Mouse (Mus musculus) heart, adult 18-20 months (tissue): ENCODE measurements around the gene Chst15. TPM values are rescaled to one million over a fixed set of nuclear protein-coding genes. Genes with fewer than 3 reads are reported as not detected.

ENCODE experiments used
- DNase-seq, 2 experiments: peaks; one replicate each; pipeline ENCODE4 v3.0.0; 2021 to 2022; ENCODE audit warnings: mixed read lengths in 1 of 2
- total RNA-seq, 2 experiments: library from RNA; stranded (reverse); gene quantifications; 2 replicates each; pipeline ENCODE4 v1.2.3; 2021

Chst15 gene
- total RNA-seq, 2 experiments from 2014 or later, result 6.0 to 9.3 TPM

DNA sequence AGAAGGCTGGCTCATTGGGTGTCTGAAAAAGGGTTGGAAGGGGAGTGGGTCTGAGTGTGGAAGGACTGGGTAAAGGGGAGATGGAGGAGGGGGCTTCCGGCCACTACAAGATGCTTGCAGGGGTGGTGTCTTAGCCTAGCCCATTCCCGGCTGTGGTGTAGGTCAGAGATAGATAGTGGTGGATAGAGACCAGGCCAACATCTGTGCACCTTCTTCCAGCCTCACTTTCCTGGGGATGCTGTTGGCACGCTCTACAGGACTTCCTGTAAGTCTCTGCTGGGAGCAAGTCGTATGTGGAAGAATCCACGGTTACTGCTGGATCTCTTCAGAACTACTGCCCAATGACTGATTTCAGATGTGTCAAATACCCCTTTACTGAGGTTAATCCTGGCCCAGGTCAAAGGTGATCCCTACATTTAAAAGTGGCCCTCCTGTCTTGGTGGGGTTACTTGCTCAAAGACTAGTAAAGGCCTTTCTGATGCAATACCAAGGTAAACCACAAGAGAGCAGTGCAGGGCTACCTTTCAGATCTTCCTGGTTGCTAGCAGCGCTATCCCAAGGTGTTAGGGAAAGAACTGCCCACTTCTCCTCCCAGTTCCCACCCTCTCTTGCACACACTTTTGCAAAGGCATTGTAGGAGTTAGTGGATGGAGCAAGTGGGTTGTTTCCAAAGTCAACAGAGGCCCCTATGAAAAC, 90.5 kb downstream of the Chst15 start:
- peak; percentile 85 to 96 for DNase-seq

DNA sequence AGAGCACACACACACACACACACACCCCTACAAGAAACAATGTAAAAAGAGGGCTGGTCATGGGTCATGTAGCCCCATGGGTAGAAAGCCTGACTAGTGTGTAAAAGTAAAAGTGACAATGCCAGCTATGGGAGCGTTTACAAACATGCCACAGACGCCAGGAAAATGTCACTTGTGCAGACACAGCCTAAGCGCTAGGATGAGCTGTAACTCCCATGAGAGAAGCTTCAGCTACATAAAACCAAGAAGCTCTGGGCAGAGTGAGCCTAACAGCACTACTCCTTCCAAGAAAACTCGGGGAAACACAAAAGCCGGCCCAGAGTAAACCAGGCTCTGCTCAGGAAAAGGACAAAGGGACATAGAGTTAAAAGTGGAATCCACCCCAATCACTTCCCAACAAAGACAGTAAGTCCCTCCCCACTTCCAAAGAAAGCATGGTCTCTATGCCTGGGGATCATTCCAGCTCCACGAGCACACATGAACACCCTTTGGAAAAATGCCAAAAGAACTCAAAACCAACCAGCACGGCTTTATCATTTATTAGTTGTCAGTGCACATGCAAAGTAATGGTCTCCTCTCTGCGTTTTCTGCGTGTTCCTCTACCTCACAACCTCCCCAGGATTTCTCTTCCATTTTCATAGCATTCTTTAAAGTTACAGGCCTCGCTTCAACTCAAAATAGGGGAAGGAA, 93.4 kb downstream of the Chst15 start:
- DNase-seq, result no peak

DNA sequence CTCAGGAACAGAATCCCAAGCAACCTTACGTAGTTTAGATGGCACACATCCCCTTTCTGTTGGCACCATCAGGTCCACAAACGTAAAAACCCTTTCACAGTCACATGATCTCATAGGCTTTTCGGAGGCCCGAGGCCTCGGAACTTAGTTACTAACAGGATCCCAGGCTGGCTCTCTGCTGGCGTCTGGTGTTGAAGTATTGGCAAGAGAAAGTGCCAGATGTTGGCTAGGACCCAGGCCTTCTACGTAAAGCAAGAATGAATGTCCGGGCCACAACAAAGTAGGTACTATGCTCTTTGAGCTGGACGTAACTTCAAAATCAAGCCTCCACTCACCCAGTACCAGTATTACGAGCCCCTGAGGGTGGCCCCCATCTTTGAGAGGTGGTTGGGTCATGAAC, 103.0 kb downstream of the Chst15 start:
- DNase-seq, result no peak

DNA sequence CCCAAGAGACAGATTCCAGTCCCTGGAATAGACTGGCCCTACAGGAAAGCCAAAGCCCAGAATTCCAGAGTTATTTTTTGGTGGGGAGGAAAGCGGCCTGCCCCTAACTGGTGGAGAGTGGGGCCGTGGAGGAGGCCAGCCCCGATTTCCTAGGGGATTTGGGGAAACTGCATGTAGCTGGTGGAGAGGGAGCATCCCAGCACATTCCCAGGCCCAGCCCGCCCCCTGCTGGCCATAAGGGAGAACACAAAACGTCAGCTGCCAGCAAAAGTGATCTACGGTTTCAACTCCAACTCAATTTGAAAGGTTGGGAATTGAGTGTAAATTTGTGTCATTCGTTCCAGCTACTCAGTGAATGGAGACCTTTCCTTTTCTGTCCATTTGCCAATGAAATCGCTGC, 103.6 kb downstream of the Chst15 start:
- DNase-seq, result peak; percentile 81 to 85

DNA sequence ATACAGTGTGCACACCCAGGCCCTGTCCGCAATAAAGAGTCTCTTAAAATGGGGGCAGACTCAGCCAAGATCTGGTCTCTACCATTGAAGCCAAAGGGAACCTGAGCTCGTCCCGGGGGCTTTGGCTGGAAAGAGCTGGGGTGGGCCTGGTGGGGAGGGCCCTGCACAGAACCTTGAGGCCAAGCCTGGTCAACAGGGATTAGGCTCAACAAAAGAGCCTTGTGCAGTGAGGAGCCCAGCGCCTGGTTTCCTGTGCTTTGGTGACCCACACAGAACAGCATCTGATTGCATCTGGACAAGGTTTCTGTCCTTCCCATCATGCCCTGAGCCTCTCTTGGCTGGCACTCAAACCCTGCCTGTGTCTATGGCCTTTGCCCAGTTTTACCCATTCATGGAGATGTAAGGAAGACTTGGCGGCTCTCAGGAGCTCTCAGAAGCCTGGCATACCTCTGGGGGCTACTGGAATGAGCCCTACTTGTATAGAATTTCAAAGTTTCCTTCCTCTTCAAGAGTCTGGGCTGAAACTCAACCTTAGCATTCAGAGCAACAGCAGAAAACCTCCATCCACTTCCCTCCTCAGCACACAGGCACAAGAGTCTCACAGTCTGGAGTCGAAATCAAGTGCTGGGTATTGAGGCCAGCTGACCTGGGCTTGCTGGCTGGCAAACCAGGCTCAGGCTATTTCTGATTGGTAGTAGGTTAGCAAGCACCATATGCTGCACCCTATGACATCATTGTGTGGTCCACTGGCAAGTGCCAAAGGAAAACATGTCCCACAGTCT, 104.9 kb downstream of the Chst15 start:
- DNase-seq, result peak in 1 of 2 experiments; percentile 29

DNA sequence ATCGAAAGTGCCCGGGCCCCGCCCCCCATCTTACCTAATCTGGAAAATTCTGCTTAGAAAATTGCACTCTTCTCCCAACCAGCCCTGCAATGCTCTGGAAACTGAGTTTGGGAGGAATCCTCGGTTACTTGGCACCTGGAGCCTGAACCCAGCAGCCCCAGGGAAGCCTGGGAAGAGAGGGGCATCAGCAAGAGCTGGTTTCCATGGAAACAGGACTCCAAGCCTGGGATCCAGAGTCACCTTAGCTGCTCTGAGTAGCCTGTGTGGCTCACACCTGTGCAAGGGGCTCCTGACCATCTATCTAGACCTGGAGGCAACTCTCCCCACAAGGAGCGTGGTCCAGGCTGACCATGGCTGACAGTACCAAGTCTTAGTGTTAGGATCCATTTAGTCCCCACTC, 106.4 kb downstream of the Chst15 start:
- no peak for DNase-seq

DNA sequence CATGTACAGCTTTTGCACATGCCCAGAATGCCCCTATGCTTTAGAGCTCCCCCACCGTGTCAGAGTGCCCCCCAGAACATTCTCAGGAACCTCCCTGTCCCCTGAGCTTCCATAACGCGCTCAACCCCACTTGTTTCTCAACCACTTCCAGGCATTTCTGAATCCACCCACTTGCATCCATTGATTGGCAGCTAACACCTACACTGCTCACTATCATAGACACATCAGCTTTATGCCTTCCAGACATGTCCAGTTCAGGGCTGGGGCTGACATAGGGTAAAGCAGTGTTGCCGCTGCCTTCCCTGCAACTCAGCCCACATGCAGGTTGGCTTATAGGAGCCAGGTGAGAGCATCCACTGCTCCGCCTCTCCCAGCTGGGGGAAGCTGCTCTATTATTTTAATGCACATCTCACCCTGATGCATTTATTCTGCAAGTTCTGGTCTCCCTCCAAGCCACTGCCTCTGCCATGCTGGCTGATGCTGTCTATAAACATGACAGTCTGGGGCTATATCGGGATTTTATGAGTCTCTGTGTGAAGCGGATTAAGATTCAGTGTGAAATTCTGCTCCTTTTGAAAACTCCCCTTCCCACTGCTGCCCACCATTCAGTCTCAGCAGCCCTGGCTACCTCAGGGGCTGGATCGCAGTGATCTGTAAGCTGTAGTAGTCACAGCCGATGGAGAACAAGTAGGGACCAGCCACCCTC, 107.9 kb downstream of the Chst15 start:
- DNase-seq, result no peak

DNA sequence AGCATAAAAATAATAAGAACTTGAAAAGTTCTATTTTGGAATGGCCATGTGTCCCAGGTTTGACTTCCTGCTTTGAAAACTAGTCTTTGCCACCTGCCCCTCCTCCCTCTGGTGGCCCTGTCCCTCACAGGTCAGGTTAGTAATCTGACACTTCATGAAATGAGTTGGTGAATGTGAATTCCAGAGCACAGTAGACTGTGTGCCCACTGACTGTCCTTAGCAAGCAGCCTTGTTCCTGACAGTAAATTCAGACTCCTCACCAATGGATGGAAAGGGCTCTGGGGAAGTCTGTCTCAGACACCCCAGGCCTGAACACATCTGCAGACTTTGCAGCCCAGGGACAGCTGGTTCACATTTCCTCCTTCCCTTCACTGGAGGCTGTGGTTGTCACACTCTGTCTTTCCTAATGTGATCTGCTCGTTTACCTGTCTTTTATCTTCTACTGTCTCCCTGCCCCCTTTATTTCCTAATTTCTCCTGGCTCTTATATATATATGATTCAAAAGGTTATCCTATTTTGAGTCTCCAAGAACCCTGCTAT, 112.9 kb downstream of the Chst15 start:
- DNase-seq, result no peak

DNA sequence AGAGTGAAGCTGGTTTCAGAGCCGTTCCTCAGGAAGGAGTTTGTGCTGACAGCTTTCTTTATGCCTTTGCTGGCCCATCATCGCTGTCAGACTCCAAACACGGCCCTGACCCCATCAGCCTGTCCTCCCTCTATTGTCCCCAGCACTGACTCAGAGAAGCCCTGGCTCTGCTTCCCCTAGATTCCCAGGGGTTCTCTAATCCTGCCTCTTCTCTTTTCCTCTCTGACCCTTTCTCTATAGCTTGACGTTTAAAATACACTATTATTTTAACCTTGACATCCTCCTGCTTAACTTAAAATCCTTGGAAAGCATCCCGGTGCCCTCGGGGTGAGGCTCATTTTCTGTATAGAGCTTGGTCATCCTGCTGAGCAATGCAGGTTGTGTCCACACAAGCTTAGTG, 117.3 kb downstream of the Chst15 start:
- no peak for DNase-seq

DNA sequence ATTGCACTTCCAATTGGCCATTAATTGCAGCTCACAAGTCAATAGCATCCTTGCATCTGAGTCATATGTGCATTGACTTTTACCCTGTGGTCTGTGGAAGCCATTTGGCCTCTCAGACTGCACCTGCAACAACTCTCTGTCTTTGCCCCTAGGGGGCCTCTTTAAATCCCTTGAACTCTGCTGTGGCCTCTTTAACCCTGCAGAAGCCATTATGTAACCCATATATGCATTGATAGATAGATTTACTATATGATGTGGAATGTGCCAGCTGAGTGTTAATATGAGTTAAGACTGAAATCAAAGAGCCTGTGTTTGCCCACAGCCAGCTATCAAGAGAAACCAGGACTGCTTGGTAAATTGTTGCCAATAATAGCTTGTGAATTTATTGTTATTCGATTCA, 118.2 kb downstream of the Chst15 start:
- DNase-seq, result no peak

DNA sequence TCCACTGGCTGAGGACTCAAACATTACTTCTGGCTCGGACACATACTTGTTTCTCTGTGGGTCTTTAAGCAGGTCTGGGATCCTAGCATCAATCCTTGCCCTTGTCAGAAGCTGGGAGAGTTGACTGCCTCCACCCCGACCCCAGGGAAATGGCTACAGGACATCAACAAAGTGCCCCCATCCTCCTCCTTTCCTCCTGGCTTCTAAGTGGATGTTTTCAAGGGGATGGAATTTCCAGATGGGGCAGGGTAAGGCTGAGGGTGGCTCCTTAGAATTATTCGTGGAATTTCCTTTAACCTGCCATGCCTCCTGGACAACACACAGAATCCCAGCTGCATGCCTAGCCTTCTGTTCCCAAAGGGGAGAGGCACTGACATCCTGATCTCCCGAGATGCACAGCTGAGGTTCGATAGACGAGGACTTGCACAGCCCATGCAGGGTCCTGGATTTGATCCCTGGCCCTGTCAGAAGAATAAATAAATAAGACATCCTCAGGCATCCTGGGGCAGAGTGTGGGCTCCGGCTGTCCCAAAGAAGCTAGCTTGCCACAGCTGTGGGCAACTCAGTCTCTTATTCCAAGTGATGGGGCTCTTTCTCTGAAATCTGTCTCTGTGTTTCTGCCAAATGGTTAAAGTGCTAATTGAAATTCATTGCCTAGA, 119.1 kb downstream of the Chst15 start:
- no peak for DNase-seq

DNA sequence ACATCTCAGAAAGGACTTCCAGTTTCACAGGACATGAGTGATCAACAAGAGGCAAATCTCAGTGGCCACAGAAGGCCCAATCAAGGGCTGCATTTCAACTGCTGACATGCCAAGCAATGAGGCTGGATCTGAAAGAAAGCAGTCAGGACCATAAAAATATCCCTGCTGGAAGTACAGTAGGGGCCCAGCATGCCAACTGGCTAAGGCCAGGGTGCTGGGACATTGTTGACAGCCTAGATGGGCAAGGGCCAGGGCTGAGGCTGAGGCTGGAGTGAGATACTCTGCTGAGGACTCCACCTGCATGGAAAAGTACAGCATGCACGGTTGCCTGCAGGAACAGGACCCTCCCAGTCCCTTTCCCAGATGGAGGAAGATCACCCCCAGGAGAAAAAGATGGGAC, 120.4 kb downstream of the Chst15 start:
- DNase-seq, result peak; percentile 71 to 83

DNA sequence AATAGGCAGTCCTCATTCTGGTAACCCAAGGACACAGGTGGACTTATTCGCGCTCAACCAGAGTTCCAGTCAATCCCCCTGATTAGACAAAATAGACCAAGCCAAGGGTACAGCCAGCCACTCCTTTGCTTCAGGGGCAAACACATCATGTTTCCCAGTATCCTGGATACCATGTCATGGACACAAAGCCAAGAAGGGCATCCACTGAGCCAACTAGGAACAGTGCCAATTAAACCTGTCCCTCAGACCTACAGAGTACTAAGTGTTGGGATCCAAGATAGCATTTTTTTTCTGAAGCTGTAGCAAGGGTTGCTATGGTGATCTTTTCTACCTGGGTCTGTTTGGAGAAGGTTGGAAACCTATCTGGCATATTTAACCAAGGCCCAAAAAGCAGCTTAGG, 123.4 kb downstream of the Chst15 start:
- peak; percentile 53 to 66 for DNase-seq

DNA sequence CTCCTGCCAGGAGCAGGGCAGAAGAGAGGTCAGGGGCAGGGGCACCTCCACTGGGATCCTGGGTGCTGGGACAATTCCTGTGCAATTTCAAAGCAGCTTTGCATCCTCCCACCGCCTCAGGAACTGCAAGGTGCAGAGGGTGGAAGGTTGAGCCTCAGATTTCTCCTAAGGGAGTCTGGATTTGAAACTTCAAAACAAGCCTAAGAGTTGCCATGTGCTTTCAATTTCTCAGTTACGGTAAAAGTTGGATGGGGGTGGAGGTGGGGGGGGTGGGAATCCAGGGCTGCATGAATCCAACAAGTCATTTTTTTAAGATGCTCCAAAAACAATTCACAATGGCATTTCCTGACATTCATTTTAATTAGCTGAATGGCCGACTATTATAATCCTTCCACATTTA, 129.6 kb downstream of the Chst15 start:
- DNase-seq, result no peak

Other genes with a start within 250 kb of the Chst15 start
- gene Cpxm2, start 162.5 kb downstream of the Chst15 start, total RNA-seq, result 10 to 100 TPM; 35.9 to 58.1 TPM